Mouse (Mus musculus) testis, postnatal 14 days (tissue): Measurements from ENCODE around the gene Pif1.

Experiments
- DNase-seq: peaks from one replicate; pipeline ENCODE4 v3.0.0; 2021; ENCODE audit warnings: low spot score

Gene Pif1

GRCm38 (mm10) chr9:65586406-65587269 lies at the start of gene Pif1:
Pif1 (plus strand) TSS chr9:65587160.
- DNase-seq: peak; percentile 85

GRCm38 (mm10) chr9:65537901-65538630 lies 48.9 kb upstream of the Pif1 start:
- no peak for DNase-seq

DNA sequence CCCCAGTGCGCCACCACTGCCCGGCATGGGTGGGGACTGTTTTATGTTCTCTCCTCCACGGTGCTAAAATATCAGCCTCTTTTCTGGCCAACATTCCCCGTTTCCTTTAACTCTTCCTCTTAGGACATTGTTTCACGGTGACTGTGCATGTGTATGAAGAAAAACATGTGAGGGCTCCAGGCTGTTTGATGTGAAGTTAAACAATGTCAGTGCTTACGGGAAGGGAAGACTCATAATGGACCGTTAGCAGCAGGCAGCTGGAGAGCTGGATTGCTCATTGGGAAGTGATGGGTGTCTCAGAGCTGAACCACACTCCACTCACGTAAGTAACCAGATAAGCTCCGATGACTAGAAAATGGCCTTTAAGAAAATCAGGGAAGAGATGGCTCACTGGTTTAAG lies 47.3 kb upstream of the Pif1 start:
- no peak for DNase-seq

GRCm38 (mm10) chr9:65541126-65542068 lies 45.6 kb upstream of the Pif1 start:
- no peak for DNase-seq

- no peak for DNase-seq
Measured at GRCm38 (mm10) chr9:65542111-65542524, 44.8 kb upstream of the Pif1 start.

DNA sequence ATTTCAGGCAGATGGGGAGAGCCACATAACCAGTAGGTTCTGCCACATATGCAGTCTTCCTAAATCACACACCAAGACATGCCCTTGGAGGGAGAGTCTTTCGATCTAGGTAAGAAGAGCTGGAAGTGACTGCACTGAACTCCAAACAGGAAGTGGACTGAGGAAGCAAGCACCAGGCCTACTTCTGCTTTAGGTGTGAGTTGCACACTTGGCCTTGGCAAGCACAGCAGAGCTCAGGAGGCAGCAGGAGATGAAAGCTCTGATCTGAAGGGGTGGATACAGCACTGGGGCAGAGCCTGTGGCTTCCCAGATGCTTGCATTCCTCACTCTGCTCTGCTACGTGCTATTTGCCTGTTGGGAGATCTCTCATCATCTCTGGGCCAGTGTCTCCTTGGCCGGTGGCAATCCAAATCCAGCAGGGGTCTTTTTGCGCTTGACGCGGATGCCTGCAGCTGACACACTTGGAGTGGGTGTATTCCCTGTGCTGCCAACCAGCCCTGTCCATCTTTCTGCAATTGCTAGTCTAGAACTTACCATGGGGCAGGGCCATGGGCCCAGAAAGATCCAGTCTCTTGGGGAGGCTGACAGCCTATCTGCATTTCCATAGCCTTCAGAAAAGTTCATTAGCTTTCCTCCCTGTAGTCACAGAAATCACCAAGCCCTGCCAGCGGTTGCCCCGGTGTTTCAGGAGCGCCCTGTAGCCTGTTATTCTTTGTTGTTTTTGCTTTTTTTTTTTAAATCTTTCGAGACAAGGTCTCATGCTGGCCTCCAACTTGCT lies 41.1 kb upstream of the Pif1 start:
- no peak for DNase-seq

DNA sequence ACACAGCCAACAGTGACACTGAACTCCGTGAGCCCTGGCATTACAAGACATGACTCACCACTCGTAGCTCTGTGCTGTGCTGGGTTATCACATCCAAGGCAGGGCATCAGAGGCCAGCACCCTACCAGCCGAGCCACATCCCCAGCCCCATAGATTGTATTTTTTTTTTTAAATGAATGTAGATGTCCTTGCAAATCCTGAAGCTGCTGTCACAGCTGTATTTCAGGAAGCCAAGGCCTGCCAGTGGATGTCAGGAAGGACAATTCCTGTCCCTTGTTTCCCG lies 40.6 kb upstream of the Pif1 start:
- no peak for DNase-seq

- no peak for DNase-seq
Measured at GRCm38 (mm10) chr9:65547111-65547510, 39.8 kb upstream of the Pif1 start.

DNA sequence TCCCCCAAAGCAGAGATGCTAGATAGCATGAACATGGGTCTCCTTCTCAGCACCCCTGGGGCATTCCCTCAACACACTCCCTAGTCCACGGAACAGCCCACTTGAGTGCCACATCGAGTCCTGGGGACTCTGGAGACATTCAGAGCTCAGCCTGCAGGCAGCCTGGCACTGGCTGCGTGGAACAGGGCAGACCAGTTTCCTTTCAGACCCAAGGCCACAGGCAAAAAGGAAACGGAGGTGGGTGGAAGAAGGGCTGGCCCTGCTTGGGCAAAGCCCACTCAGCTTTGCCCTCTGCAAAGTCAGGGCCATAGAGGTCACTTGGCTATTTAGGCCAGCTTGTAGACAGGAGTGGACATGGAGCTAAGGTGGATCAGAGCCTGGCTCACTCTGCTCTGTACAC lies 39.1 kb upstream of the Pif1 start:
- DNase-seq: no peak

GRCm38 (mm10) chr9:65548311-65548710 lies 38.6 kb upstream of the Pif1 start:
- no peak for DNase-seq

- DNase-seq: no peak
Measured at GRCm38 (mm10) chr9:65549139-65549538, 37.8 kb upstream of the Pif1 start.

GRCm38 (mm10) chr9:65549643-65550042 lies 37.3 kb upstream of the Pif1 start:
- no peak for DNase-seq

DNA sequence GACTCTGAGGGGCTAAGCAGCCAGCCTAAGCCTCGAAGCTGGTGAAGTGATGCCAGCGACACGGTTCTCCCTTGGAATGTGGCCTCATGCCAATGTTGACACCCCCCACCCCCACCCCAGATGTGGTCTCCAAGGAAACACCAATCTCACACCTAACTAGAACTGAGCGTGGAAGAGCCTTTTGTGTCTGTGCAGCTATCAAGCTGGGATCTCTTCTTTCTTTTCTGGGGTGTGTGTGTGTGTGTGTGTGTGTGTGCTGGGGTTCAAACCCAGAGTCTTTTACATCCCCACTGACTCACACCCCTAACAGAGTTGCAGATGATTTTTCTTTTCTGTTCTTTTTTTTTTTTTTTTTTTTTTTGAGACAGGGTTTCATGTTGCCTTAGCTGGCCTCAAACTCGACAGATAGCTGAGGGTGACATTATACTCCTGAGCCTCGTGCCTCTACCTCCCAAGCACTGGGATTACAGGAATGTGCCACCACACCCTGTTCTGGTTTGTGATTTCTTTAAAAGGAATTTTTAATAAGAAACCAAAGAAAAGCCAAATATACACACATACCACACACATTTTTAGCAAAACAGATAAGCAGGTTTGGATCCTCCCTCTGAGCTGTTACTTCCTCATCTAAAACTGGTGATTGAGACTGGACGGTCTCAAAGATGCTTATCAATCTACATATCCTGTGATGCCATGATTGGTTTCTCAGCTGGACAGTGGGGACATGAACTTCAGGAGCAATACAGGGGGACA lies 36.7 kb upstream of the Pif1 start:
- DNase-seq: no peak

DNA sequence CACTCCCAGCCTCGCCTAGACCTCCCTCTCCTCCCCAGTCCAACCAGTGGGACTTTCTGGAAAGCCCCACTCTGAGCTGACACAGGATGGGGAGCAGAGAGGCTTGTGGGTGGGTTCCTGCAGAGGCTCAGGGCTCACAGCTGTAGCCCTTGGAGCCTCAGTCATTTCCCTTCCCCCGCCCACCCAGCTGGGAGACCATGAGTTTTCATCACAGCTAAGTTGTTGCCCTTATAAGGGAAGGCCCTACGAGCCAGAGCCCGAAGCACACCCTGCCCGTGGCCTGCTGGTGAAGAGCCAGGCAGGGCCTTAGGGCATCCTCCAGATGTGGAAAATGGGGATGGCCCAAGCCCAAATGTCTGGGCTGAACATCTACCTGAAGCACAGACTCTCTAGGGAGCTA lies 35.9 kb upstream of the Pif1 start:
- peak; percentile 71 for DNase-seq

DNA sequence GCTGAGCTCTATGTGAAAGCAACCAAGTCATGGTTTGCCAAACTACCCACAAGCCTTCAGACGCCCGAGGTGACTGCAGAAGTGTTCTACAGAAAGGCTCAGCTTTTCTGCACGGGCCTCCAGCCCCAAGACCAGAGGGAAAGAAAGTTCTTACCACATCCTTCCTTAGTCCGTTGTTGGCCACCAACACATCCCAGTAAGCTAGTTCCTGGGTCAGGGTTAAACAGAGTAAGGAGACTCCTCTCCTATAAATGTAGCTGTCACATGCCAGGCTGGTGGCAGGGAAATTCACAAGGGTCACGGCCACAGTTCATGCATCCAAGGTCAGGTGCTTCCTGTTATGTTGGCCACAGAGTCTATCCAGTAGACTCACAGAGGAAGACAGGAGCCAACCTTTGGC lies 34.8 kb upstream of the Pif1 start:
- no peak for DNase-seq

GRCm38 (mm10) chr9:65552711-65553110 lies 34.2 kb upstream of the Pif1 start:
- no peak for DNase-seq

- DNase-seq: peak; percentile 42
Measured at GRCm38 (mm10) chr9:65555001-65555405, 32.0 kb upstream of the Pif1 start.

- no peak for DNase-seq
Measured at GRCm38 (mm10) chr9:65555621-65556020, 31.3 kb upstream of the Pif1 start.

DNA sequence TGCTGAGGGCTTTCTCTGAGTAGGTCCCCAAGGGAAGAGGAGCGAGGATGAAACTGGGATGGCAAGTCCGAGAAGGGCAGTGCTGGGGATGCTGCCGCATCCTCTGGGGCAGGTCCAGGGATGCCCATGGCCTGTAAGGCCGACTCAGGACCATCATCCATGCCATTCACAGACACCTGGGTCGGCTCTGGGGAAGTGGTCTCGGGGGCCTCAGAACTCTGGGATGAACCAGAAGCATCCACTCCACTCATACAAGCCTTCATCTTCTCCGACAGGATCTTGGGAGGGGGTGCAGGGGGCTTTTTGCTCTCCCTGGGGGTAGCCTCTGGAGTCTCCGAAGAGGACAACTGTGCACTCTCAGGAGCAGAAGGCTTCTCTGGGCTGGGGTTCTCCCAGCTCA lies 30.6 kb upstream of the Pif1 start:
- DNase-seq: no peak

- no peak for DNase-seq
Measured at GRCm38 (mm10) chr9:65556979-65557378, 30.0 kb upstream of the Pif1 start.

GRCm38 (mm10) chr9:65558806-65559205 lies 28.2 kb upstream of the Pif1 start:
- no peak for DNase-seq
